Mouse (Mus musculus) heart, embryonic 10.5 days (tissue): ENCODE measurements around the gene Phactr1. TPM values are rescaled to one million over a fixed set of nuclear protein-coding genes. Genes with fewer than 3 reads are reported as not detected.
A peak's percentile ranks its signal among the peaks of the same experiment; 100 is the strongest.

Source experiments
- DNase-seq: peaks from one replicate; pipeline ENCODE4 v3.0.0-alpha.2; 2017; ENCODE audit warnings: low spot score
- H3K27ac ChIP-seq: fragments of 300-500 bp; sonication (generic); 2 replicates; pipeline ENCODE4 v1.5.1; 2016; ENCODE audit warnings: mild to moderate bottlenecking
- H3K27me3 ChIP-seq: fragments of 300-500 bp; sonication (generic); 2 replicates; pipeline ENCODE4 v1.6.1; 2016; ENCODE audit warnings: mild to moderate bottlenecking; ENCODE audit not compliant: poor library complexity, insufficient read depth, severe bottlenecking
- H3K36me3 ChIP-seq: fragments of 300-500 bp; sonication (generic); 2 replicates; pipeline ENCODE4 v1.6.1; 2016; ENCODE audit warnings: mild to moderate bottlenecking, moderate library complexity
- H3K4me1 ChIP-seq: fragments of 300-500 bp; sonication (generic); 2 replicates; pipeline ENCODE4 v1.6.1; 2016; ENCODE audit warnings: mild to moderate bottlenecking
- H3K4me3 ChIP-seq: fragments of 300-500 bp; sonication (generic); 2 replicates; pipeline ENCODE4 v1.5.1; 2016; ENCODE audit warnings: mild to moderate bottlenecking, moderate library complexity
- H3K9me3 ChIP-seq: fragments of 300-500 bp; sonication (generic); 2 replicates; pipeline ENCODE4 v1.6.1; 2016; ENCODE audit warnings: mild to moderate bottlenecking, moderate library complexity
- WGBS: fragments of 180-500 bp; shearing (Covaris S2); methylation state at CpG from one replicate; pipeline ENCODE4 v1.1.7; 2016; 5-methylcytosine and 5-hydroxymethylcytosine counted together
- polyA plus RNA-seq: library from polyadenylated mRNA; unstranded; fragments of >200 nt; fragmentation: Nextera tagmentation; extraction: Ambion mirVana; gene quantifications from 2 replicates; pipeline ENCODE4 v1.2.1, GENCODE M21; 2016

Phactr1 gene
- polyA plus RNA-seq, 1 experiment from 2014 or later = 4.1 TPM

GRCm38 (mm10) chr13:42889516-42890474 lies 209.4 kb downstream of the Phactr1 start:
- H3K27me3 ChIP-seq = peaks cover 8% of the 10 kb centered on the region; the same call in 1 of the 2 replicates
- no peak overlapping the region for H3K4me3 ChIP-seq
- 51% methylated on average over 12 of the region's 12 CpGs for WGBS
- H3K36me3 ChIP-seq = no peaks in the 10 kb centered on the region
- no peaks in the 10 kb centered on the region for H3K9me3 ChIP-seq
- H3K27ac ChIP-seq = no peak overlapping the region
- no peak for DNase-seq
- peaks cover 4% of the 10 kb centered on the region; the same call in 1 of the 2 replicates for H3K4me1 ChIP-seq

GRCm38 (mm10) chr13:42890651-42891050 lies 210.2 kb downstream of the Phactr1 start:
- DNase-seq = no peak
- no peak overlapping the region for H3K27ac ChIP-seq
- WGBS = 69% methylated on average over 5 of the region's 5 CpGs
- H3K9me3 ChIP-seq = no peaks in the 10 kb centered on the region
- H3K4me1 ChIP-seq = peaks cover 4% of the 10 kb centered on the region; the same call in 1 of the 2 replicates
- no peak overlapping the region for H3K4me3 ChIP-seq
- H3K36me3 ChIP-seq = no peaks in the 10 kb centered on the region
- peaks cover 5% of the 10 kb centered on the region; the same call in 1 of the 2 replicates for H3K27me3 ChIP-seq

- 88% methylated on average over 10 of the region's 10 CpGs for WGBS
- Histone ChIP-seq H3K4me1 (peaks cover 4% of the 10 kb centered on the region; the same call in 1 of the 2 replicates), H3K27me3 (no peaks in the 10 kb centered on the region), H3K4me3 (no peak overlapping the region), H3K36me3 (no peaks in the 10 kb centered on the region), H3K9me3 (no peaks in the 10 kb centered on the region), H3K27ac (no peak overlapping the region)
- no peak for DNase-seq
Observed at GRCm38 (mm10) chr13:42894016-42894415, 213.6 kb downstream of the Phactr1 start.

- 87% methylated on average over 12 of the region's 12 CpGs for WGBS
Observed at GRCm38 (mm10) chr13:42894598-42894997, 214.2 kb downstream of the Phactr1 start.

GRCm38 (mm10) chr13:42895980-42896379 lies 215.6 kb downstream of the Phactr1 start:
- H3K4me3 ChIP-seq = no peak overlapping the region
- WGBS = 83% methylated on average over 3 of the region's 3 CpGs
- no peaks in the 10 kb centered on the region for H3K4me1 ChIP-seq
- H3K36me3 ChIP-seq = no peaks in the 10 kb centered on the region
- DNase-seq = no peak
- no peaks in the 10 kb centered on the region for H3K9me3 ChIP-seq
- no peaks in the 10 kb centered on the region for H3K27me3 ChIP-seq
- no peak overlapping the region for H3K27ac ChIP-seq

More at GRCm38 (mm10) chr13:42894598-42894997, 214.2 kb downstream of the Phactr1 start:
- DNase-seq = no peak
- Histone ChIP-seq H3K4me1 (peaks cover 4% of the 10 kb centered on the region; the same call in 1 of the 2 replicates), H3K27me3 (no peaks in the 10 kb centered on the region), H3K9me3 (no peaks in the 10 kb centered on the region), H3K36me3 (no peaks in the 10 kb centered on the region), H3K27ac (no peak overlapping the region), H3K4me3 (no peak overlapping the region)

GRCm38 (mm10) chr13:42899611-42900010 lies 219.2 kb downstream of the Phactr1 start:
- WGBS = 67% methylated on average over 3 of the region's 3 CpGs
- Histone ChIP-seq H3K4me3 (no peak overlapping the region), H3K27me3 (no peaks in the 10 kb centered on the region), H3K36me3 (no peaks in the 10 kb centered on the region), H3K9me3 (no peaks in the 10 kb centered on the region), H3K4me1 (no peaks in the 10 kb centered on the region), H3K27ac (no peak overlapping the region)
- no peak for DNase-seq

- no peak for DNase-seq
- Histone ChIP-seq H3K27me3 (no peaks in the 10 kb centered on the region), H3K4me3 (no peak overlapping the region), H3K4me1 (peaks cover 10% of the 10 kb centered on the region), H3K9me3 (no peaks in the 10 kb centered on the region), H3K27ac (no peak overlapping the region), H3K36me3 (no peaks in the 10 kb centered on the region)
- WGBS = 87% methylated on average over 2 of the region's 2 CpGs
Observed at GRCm38 (mm10) chr13:42901837-42902236, 221.4 kb downstream of the Phactr1 start.

GRCm38 (mm10) chr13:42902859-42903258 lies 222.4 kb downstream of the Phactr1 start:
- Histone ChIP-seq H3K9me3 (no peaks in the 10 kb centered on the region), H3K36me3 (no peaks in the 10 kb centered on the region), H3K4me1 (peaks cover 10% of the 10 kb centered on the region), H3K27ac (no peak overlapping the region), H3K27me3 (no peaks in the 10 kb centered on the region), H3K4me3 (no peak overlapping the region)
- no peak for DNase-seq
- WGBS = 74% methylated on average over 3 of the region's 3 CpGs

- 46% methylated on average over 4 of the region's 4 CpGs for WGBS
- Histone ChIP-seq H3K9me3 (no peaks in the 10 kb centered on the region), H3K4me1 (peaks cover 10% of the 10 kb centered on the region), H3K27me3 (no peaks in the 10 kb centered on the region), H3K27ac (no peak overlapping the region), H3K4me3 (no peak overlapping the region), H3K36me3 (no peaks in the 10 kb centered on the region)
- DNase-seq = no peak
Observed at GRCm38 (mm10) chr13:42905818-42906217, 225.4 kb downstream of the Phactr1 start.

- Histone ChIP-seq H3K27ac (peak overlapping the region; percentile 49; the same call in 1 of the 2 replicates), H3K4me3 (no peak overlapping the region), H3K9me3 (no peaks in the 10 kb centered on the region), H3K27me3 (no peaks in the 10 kb centered on the region), H3K4me1 (peaks cover 10% of the 10 kb centered on the region), H3K36me3 (no peaks in the 10 kb centered on the region)
- DNase-seq = no peak
- WGBS = 72% methylated on average over 12 of the region's 12 CpGs
Observed at GRCm38 (mm10) chr13:42906990-42907389, 226.6 kb downstream of the Phactr1 start.

GRCm38 (mm10) chr13:42915081-42915480 lies 234.7 kb downstream of the Phactr1 start:
- H3K4me3 ChIP-seq = no peak overlapping the region
- WGBS = 64% methylated on average over 4 of the region's 4 CpGs
- no peaks in the 10 kb centered on the region for H3K9me3 ChIP-seq
- DNase-seq = peak; percentile 27
- H3K36me3 ChIP-seq = no peaks in the 10 kb centered on the region
- H3K27me3 ChIP-seq = peaks cover 39% of the 10 kb centered on the region
- H3K4me1 ChIP-seq = peaks cover 20% of the 10 kb centered on the region
- no peak overlapping the region for H3K27ac ChIP-seq

- H3K36me3 ChIP-seq = no peaks in the 10 kb centered on the region
- WGBS = 21% methylated on average over 6 of the region's 6 CpGs
Observed at GRCm38 (mm10) chr13:42915851-42916193, 235.4 kb downstream of the Phactr1 start.

More at GRCm38 (mm10) chr13:42915851-42916193, 235.4 kb downstream of the Phactr1 start:
- DNase-seq = peak; percentile 59
- Histone ChIP-seq H3K27ac (peak overlapping the region; percentile 74), H3K27me3 (peaks cover 39% of the 10 kb centered on the region), H3K9me3 (no peaks in the 10 kb centered on the region), H3K4me3 (peak overlapping the region; percentile 78), H3K4me1 (peaks cover 20% of the 10 kb centered on the region)
